Mouse (Mus musculus) liver, adult 10 weeks (tissue): ENCODE measurements around the gene BC067074. TPM values are rescaled to one million over a fixed set of nuclear protein-coding genes. Genes with fewer than 3 reads are reported as not detected.

Experiments used
- polyA plus RNA-seq: library from polyadenylated mRNA; stranded (reverse); fragments of 350-450 nt; fragmentation: Illumina TruSeq; extraction: RNeasy Lipid Tissue Mini Kit (QIAGEN cat#74804); gene quantifications from one replicate; pipeline ENCODE4 v1.2.3, GENCODE M21; 2014; ENCODE audit warnings: low read depth, low replicate concordance

BC067074 gene
- polyA plus RNA-seq = not detected

DNA sequence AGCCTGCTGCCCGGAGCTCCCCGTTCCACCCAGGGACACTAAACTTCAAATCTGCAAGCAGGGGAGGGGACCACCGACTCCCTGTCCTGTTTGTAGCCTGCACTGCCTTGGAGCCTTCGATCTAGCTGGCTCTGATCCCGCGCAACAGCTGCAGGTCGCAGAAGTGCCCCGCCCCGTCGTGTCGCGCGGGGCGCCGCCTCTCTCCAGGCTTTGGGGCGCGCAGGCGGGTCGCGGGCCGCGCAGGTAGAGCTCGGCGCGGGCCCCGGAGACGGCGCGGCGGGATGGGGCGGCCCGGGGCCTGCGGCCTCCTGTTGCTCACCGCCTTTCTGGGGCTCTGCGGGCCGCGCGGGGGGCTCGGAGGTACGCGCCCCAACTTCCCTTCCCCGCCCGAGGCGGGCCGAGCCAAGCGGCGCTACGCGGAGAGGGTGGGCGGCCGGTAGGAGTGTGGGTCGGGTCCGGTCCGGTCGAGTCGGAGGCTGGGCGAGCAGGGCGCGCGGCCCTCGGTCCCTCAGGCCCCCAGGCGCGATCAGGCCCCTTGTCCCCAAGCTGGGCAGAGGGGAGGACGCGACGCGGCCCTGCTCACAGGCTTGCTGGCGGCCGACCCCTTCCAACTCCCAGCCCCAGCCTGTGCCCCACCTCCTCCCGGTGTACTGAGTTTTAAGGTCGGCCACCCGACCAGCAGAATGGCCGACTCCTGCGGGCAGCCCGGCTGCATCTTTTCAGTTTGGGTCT is at the start of gene BC067074:
Gene BC067074 (plus strand): TSS at position 185 of the 732 bp plus-strand sequence.

Other genes starting within 250 kb of the BC067074 start
- gene Gpx8, start 246.7 kb upstream of the BC067074 start, polyA plus RNA-seq = 4.2 TPM
- gene Gzma, start 192.2 kb upstream of the BC067074 start, polyA plus RNA-seq = 3.8 TPM
- 0.48 TPM for gene Esm1, start 83.5 kb upstream of the BC067074 start, polyA plus RNA-seq
- gene Gzmk, start 67.3 kb upstream of the BC067074 start, polyA plus RNA-seq = not detected